Mouse (Mus musculus): ENCODE results near the gene Hyal1.

The Hyal1 gene

GRCm38 (mm10) chr9:107599433-107599832, 22.7 kb downstream of the Hyal1 start:
- no peak for DNase-seq

GRCm38 (mm10) chr9:107599842-107600241, 23.1 kb downstream of the Hyal1 start:
- DNase-seq = peak; percentile 55 to 67

- no peak for DNase-seq
Observed at GRCm38 (mm10) chr9:107600745-107601144, 24.0 kb downstream of the Hyal1 start.

GRCm38 (mm10) chr9:107601275-107601674, 24.5 kb downstream of the Hyal1 start:
- no peak for DNase-seq

- DNase-seq = peak; percentile 93 to 96
Observed at GRCm38 (mm10) chr9:107602068-107602648, 25.4 kb downstream of the Hyal1 start.

GRCm38 (mm10) chr9:107603251-107603650, 26.5 kb downstream of the Hyal1 start:
- no peak for DNase-seq

GRCm38 (mm10) chr9:107605041-107605661, 28.4 kb downstream of the Hyal1 start:
- DNase-seq = no peak

GRCm38 (mm10) chr9:107606591-107606990, 29.9 kb downstream of the Hyal1 start:
- no peak for DNase-seq

GRCm38 (mm10) chr9:107607036-107607435, 30.3 kb downstream of the Hyal1 start:
- DNase-seq = no peak

- DNase-seq = no peak
Observed at GRCm38 (mm10) chr9:107607653-107608245, 31.0 kb downstream of the Hyal1 start.

- DNase-seq = no peak
Observed at GRCm38 (mm10) chr9:107608741-107609432, 32.2 kb downstream of the Hyal1 start, which contains the start of gene Sema3b. Sema3b (minus strand) TSS chr9:107609229.

- DNase-seq = no peak
Observed at GRCm38 (mm10) chr9:107609433-107609830, 32.7 kb downstream of the Hyal1 start.

- no peak for DNase-seq
Observed at GRCm38 (mm10) chr9:107611456-107612190, 34.9 kb downstream of the Hyal1 start.

GRCm38 (mm10) chr9:107612191-107612944, 35.6 kb downstream of the Hyal1 start:
- peak; percentile 99 to 100 for DNase-seq

GRCm38 (mm10) chr9:107612945-107613569, 36.3 kb downstream of the Hyal1 start:
- DNase-seq = no peak

GRCm38 (mm10) chr9:107615035-107615434, 38.3 kb downstream of the Hyal1 start:
- no peak for DNase-seq

GRCm38 (mm10) chr9:107617461-107617860, 40.7 kb downstream of the Hyal1 start:
- no peak for DNase-seq

GRCm38 (mm10) chr9:107618098-107618497, 41.4 kb downstream of the Hyal1 start:
- DNase-seq = no peak

GRCm38 (mm10) chr9:107618778-107619545, 42.2 kb downstream of the Hyal1 start:
- no peak for DNase-seq

GRCm38 (mm10) chr9:107619546-107619879, 42.8 kb downstream of the Hyal1 start:
- DNase-seq = no peak

GRCm38 (mm10) chr9:107620954-107621353, 44.2 kb downstream of the Hyal1 start:
- DNase-seq = no peak
